Mouse (Mus musculus): ENCODE results near the gene Abcg2.

Abcg2 gene

GRCm38 (mm10) chr6:58629238-58629637 is 44.9 kb downstream of the Abcg2 start:
- in situ Hi-C loops (cut with MboI; ENCODE audit: low pct_unique_long_range_greater_than_20kb in 1 of 2, low sequenced_read_pairs in 2 of 2, unreplicated experiment in 1 of 2), result no loop called here

- in situ Hi-C loops (cut with MboI; ENCODE audit: low pct_unique_long_range_greater_than_20kb in 1 of 2, low sequenced_read_pairs in 2 of 2, unreplicated experiment in 1 of 2), result no loop called here
Observed at GRCm38 (mm10) chr6:58632419-58632818, 48.1 kb downstream of the Abcg2 start.

- in situ Hi-C loops (cut with MboI; ENCODE audit: low pct_unique_long_range_greater_than_20kb in 1 of 2, low sequenced_read_pairs in 2 of 2, unreplicated experiment in 1 of 2), result no loop called here
Observed at GRCm38 (mm10) chr6:58633731-58634130, 49.4 kb downstream of the Abcg2 start.

GRCm38 (mm10) chr6:58638566-58638965 is 54.2 kb downstream of the Abcg2 start:
- in situ Hi-C loops (cut with MboI; ENCODE audit: low pct_unique_long_range_greater_than_20kb in 1 of 2, low sequenced_read_pairs in 2 of 2, unreplicated experiment in 1 of 2), result no loop called here

- in situ Hi-C loops (cut with MboI; ENCODE audit: low pct_unique_long_range_greater_than_20kb in 1 of 2, low sequenced_read_pairs in 2 of 2, unreplicated experiment in 1 of 2), result no loop called here
Observed at GRCm38 (mm10) chr6:58639391-58639790, 55.1 kb downstream of the Abcg2 start.

GRCm38 (mm10) chr6:58640333-58641018 is 56.2 kb downstream of the Abcg2 start:
- in situ Hi-C loops (cut with MboI; ENCODE audit: low pct_unique_long_range_greater_than_20kb in 1 of 2, low sequenced_read_pairs in 2 of 2, unreplicated experiment in 1 of 2), result no loop called here

GRCm38 (mm10) chr6:58641056-58641799 is 56.9 kb downstream of the Abcg2 start:
- in situ Hi-C loops (cut with MboI; ENCODE audit: low pct_unique_long_range_greater_than_20kb in 1 of 2, low sequenced_read_pairs in 2 of 2, unreplicated experiment in 1 of 2), result no loop called here

- in situ Hi-C loops (cut with MboI; ENCODE audit: low pct_unique_long_range_greater_than_20kb in 1 of 2, low sequenced_read_pairs in 2 of 2, unreplicated experiment in 1 of 2), result no loop called here
Observed at GRCm38 (mm10) chr6:58642191-58642590, 57.9 kb downstream of the Abcg2 start.

GRCm38 (mm10) chr6:58644586-58644985 is 60.3 kb downstream of the Abcg2 start:
- in situ Hi-C loops (cut with MboI; ENCODE audit: low pct_unique_long_range_greater_than_20kb in 1 of 2, low sequenced_read_pairs in 2 of 2, unreplicated experiment in 1 of 2), result no loop called here

GRCm38 (mm10) chr6:58648100-58648749 is 63.9 kb downstream of the Abcg2 start:
- in situ Hi-C loops (cut with MboI; ENCODE audit: low pct_unique_long_range_greater_than_20kb in 1 of 2, low sequenced_read_pairs in 2 of 2, unreplicated experiment in 1 of 2), result no loop called here

- in situ Hi-C loops (cut with MboI; ENCODE audit: low pct_unique_long_range_greater_than_20kb in 1 of 2, low sequenced_read_pairs in 2 of 2, unreplicated experiment in 1 of 2), result no loop called here
Observed at GRCm38 (mm10) chr6:58650136-58650535, 65.8 kb downstream of the Abcg2 start.

GRCm38 (mm10) chr6:58651038-58651437 is 66.7 kb downstream of the Abcg2 start:
- in situ Hi-C loops (cut with MboI; ENCODE audit: low pct_unique_long_range_greater_than_20kb in 1 of 2, low sequenced_read_pairs in 2 of 2, unreplicated experiment in 1 of 2), result no loop called here

- in situ Hi-C loops (cut with MboI; ENCODE audit: low pct_unique_long_range_greater_than_20kb in 1 of 2, low sequenced_read_pairs in 2 of 2, unreplicated experiment in 1 of 2), result no loop called here
Observed at GRCm38 (mm10) chr6:58660951-58661575, 76.7 kb downstream of the Abcg2 start.

- in situ Hi-C loops (cut with MboI; ENCODE audit: low pct_unique_long_range_greater_than_20kb in 1 of 2, low sequenced_read_pairs in 2 of 2, unreplicated experiment in 1 of 2), result no loop called here
Observed at GRCm38 (mm10) chr6:58677802-58678201, 93.5 kb downstream of the Abcg2 start.

GRCm38 (mm10) chr6:58678530-58678929 is 94.2 kb downstream of the Abcg2 start:
- in situ Hi-C loops (cut with MboI; ENCODE audit: low pct_unique_long_range_greater_than_20kb in 1 of 2, low sequenced_read_pairs in 2 of 2, unreplicated experiment in 1 of 2), result no loop called here

GRCm38 (mm10) chr6:58691584-58691983 is 107.3 kb downstream of the Abcg2 start:
- in situ Hi-C loops (cut with MboI; ENCODE audit: low pct_unique_long_range_greater_than_20kb in 1 of 2, low sequenced_read_pairs in 2 of 2, unreplicated experiment in 1 of 2), result no loop called here

GRCm38 (mm10) chr6:58694257-58694656 is 109.9 kb downstream of the Abcg2 start:
- in situ Hi-C loops (cut with MboI; ENCODE audit: low pct_unique_long_range_greater_than_20kb in 1 of 2, low sequenced_read_pairs in 2 of 2, unreplicated experiment in 1 of 2), result no loop called here

GRCm38 (mm10) chr6:58694765-58695164 is 110.4 kb downstream of the Abcg2 start:
- in situ Hi-C loops (cut with MboI; ENCODE audit: low pct_unique_long_range_greater_than_20kb in 1 of 2, low sequenced_read_pairs in 2 of 2, unreplicated experiment in 1 of 2), result no loop called here

GRCm38 (mm10) chr6:58710369-58710768 is 126.0 kb downstream of the Abcg2 start:
- in situ Hi-C loops (cut with MboI; ENCODE audit: low pct_unique_long_range_greater_than_20kb in 1 of 2, low sequenced_read_pairs in 2 of 2, unreplicated experiment in 1 of 2), result no loop called here
